Mouse (Mus musculus) spleen, postnatal 4 days (tissue): ENCODE results near the gene Fbxl19.

Experiments
- DNase-seq, 2 experiments: peaks; one replicate each; pipeline ENCODE4 v3.0.0; 2022; ENCODE audit warnings: low spot score in 2 of 2

Fbxl19 gene

GRCm38 (mm10) chr7:127744366-127745045 is at the start of gene Fbxl19:
TSS of gene Fbxl19 (plus strand) at chr7:127744543.
- DNase-seq = peak; percentile 65 to 82

- DNase-seq = no peak
Measured at GRCm38 (mm10) chr7:127698986-127699385, 45.4 kb upstream of the Fbxl19 start.

- no peak for DNase-seq
Measured at GRCm38 (mm10) chr7:127700712-127701331, 43.5 kb upstream of the Fbxl19 start.

GRCm38 (mm10) chr7:127703561-127704178 is 40.7 kb upstream of the Fbxl19 start:
- no peak for DNase-seq

- no peak for DNase-seq
Measured at GRCm38 (mm10) chr7:127704598-127704997, 39.7 kb upstream of the Fbxl19 start.

- no peak for DNase-seq
Measured at GRCm38 (mm10) chr7:127705706-127706105, 38.6 kb upstream of the Fbxl19 start.

GRCm38 (mm10) chr7:127707045-127707956 is 37.0 kb upstream of the Fbxl19 start:
- DNase-seq = no peak

- DNase-seq = no peak
Measured at GRCm38 (mm10) chr7:127707957-127708206, 36.5 kb upstream of the Fbxl19 start.

- peak; percentile 89 to 94 for DNase-seq
Measured at GRCm38 (mm10) chr7:127708207-127709078, 35.9 kb upstream of the Fbxl19 start, which contains the start of gene Bcl7c. TSS of gene Bcl7c (minus strand) at chr7:127708933.

GRCm38 (mm10) chr7:127709261-127709979 is 34.9 kb upstream of the Fbxl19 start:
- DNase-seq = no peak

- no peak for DNase-seq
Measured at GRCm38 (mm10) chr7:127711031-127711430, 33.3 kb upstream of the Fbxl19 start.

- DNase-seq = no peak
Measured at GRCm38 (mm10) chr7:127711456-127711855, 32.9 kb upstream of the Fbxl19 start.

GRCm38 (mm10) chr7:127712461-127713385 is 31.6 kb upstream of the Fbxl19 start, which contains the start of gene Ctf1:
TSS of gene Ctf1 (plus strand) at chr7:127712736.
- peak; percentile 58 to 72 for DNase-seq

GRCm38 (mm10) chr7:127714816-127715215 is 29.5 kb upstream of the Fbxl19 start:
- no peak for DNase-seq

- peak; percentile 74 to 89 for DNase-seq
Measured at GRCm38 (mm10) chr7:127716992-127717391, 27.4 kb upstream of the Fbxl19 start.

GRCm38 (mm10) chr7:127718339-127718738 is 26.0 kb upstream of the Fbxl19 start:
- no peak for DNase-seq

GRCm38 (mm10) chr7:127719258-127719657 is 25.1 kb upstream of the Fbxl19 start:
- no peak for DNase-seq

- DNase-seq = no peak
Measured at GRCm38 (mm10) chr7:127725490-127725889, 18.9 kb upstream of the Fbxl19 start.

- no peak for DNase-seq
Measured at GRCm38 (mm10) chr7:127725924-127726323, 18.4 kb upstream of the Fbxl19 start.
